Mouse (Mus musculus) ES-Bruce4 (cell line): ENCODE data around the gene Inpp1.
A peak's percentile ranks its signal among the peaks of the same experiment; 100 is the strongest.

Experiments used
- CTCF ChIP-seq: IDR thresholded peaks from one replicate; pipeline ENCODE4 v1.8.1; 2011; ENCODE audit warnings: low read depth, low read length
- EP300 ChIP-seq: IDR thresholded peaks from 2 replicates; pipeline ENCODE4 v1.6.1; 2011; ENCODE audit warnings: low read depth, low read length; ENCODE audit not compliant: insufficient read depth
- POLR2A ChIP-seq: IDR thresholded peaks from one replicate; pipeline ENCODE4 v1.8.1; 2011; ENCODE audit warnings: low read length; ENCODE audit not compliant: insufficient read depth

DNA sequence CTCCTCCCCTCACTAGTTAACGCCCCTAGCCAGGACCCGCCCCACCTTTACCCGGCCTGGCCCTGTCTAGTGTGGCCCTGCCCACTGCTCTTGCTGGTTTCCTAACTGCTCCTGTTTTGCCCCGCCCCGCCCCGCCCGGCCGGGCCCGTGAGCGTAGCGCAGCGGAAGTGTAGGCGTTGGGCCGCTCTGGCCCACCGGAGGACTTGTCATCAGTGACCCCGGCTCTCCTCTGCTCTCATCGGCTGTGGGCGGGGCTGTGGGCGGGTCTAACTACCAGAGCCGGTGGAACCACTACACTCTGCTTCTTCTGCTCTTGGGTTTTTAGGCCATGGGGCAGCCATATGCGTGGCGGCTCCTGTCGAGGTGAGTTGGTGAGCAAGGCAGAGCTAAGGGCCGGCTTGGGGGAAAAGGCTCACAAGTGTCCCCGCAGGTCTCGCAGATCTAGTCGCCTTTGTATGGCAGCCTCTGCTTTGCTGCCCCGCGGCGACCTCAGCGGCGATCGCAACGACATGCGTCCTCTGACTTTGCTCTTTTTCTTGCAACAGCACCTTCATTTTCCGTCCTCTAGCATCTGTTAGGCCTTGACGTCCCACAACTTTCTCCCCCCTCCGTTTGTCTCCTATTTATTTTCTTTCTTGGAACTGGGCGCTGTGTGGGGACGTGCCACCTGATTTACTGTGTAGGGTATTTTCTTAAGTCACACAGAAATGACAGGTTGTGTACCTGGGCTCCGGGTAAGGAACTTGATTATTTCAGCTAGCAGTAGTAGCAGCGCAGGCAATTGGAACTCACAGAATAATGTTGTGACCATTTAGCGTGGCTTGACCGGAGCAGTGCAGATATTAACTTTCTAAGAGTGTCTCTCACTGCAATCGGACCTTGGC is 27.5 kb upstream of the Inpp1 start, which contains the start of gene Hibch:
- TF ChIP-seq CTCF (no peak), POLR2A (peak; percentile 71), EP300 (0 out of 2 replicates have a peak, but pooled peaks have one; percentile 29)
